Comparison of ENCODE assay signal across 28 mouse cellular contexts in genomic region chr17:34295307-34295706, GRCm38 (mm10). TPM values are rescaled to one million over a fixed set of nuclear protein-coding genes. Genes with fewer than 3 reads are reported as not detected.
A peak's percentile ranks its signal among the peaks of the same experiment; 100 is the strongest.
DNase-seq lines count a peak whose midpoint lies in the region; ATAC-seq and TF ChIP-seq lines count a peak whose summit lies in the region.
"Had no signal": no experiment of that assay in that cellular context is flagged by ENCODE, and none has a peak within 500 bp of the region (broad histone marks: within the 10 kb centered on the region; RNA-seq: fewer than 3 reads in every experiment).

No protein-coding gene starts in this region.

- H3K9ac ChIP-seq in midbrain, postnatal 0 days (replicated peaks; ENCODE audit: low read length, poor library complexity, severe bottlenecking), result no peak overlapping the region
- H3K9ac ChIP-seq in CH12.LX (ENCODE audit: insufficient read depth, low read depth), result peak overlapping the region; percentile 96
- no peak overlapping the region for H3K9ac ChIP-seq in intestine, embryonic 15.5 days
- H3K9ac ChIP-seq: embryonic facial prominence, embryonic 12.5 days; embryonic facial prominence, embryonic 15.5 days had no signal

- TF ChIP-seq POLR2A in CH12.LX (IDR thresholded peaks at IDR 0.05; ENCODE audit: low read depth, low read length), result no peak

- no peak for ATAC-seq in midbrain, postnatal 0 days (ENCODE audit: low FRiP score)
- ATAC-seq in intestine, embryonic 15.5 days, result no peak
- ATAC-seq: Patski had no signal

- TF ChIP-seq CTCF in midbrain, postnatal 0 days (IDR thresholded peaks at IDR 0.05), result no peak
- TF ChIP-seq CTCF in CH12.LX (conservative IDR thresholded peaks at IDR 0.05 in 1 of 2, IDR thresholded peaks at IDR 0.05 in 1 of 2; ENCODE audit: low read depth in 2 of 2, low read length in 2 of 2), result no peak

- peaks cover 15% of the 10 kb centered on the region for H3K79me2 ChIP-seq in CH12.LX (replicated peaks; ENCODE audit: control insufficient read depth, extremely low read depth, insufficient read depth, poor library complexity, severe bottlenecking)

- in situ Hi-C loops in CH12.LX (cut with MboI; ENCODE audit: low pct_ligation_motif_present, low pct_unique_long_range_greater_than_20kb, low sequenced_read_pairs), result no loop called here

- peaks cover 8% of the 10 kb centered on the region; the same call in 1 of the 2 replicates for H3K4me1 ChIP-seq in midbrain, embryonic 10.5 days
- H3K4me1 ChIP-seq in midbrain, postnatal 0 days (ENCODE audit: insufficient read depth, low read length), result no peaks in the 10 kb centered on the region; the same call in 1 of the 2 replicates
- H3K4me1 ChIP-seq in CH12.LX (ENCODE audit: control insufficient read depth in 1 of 2, insufficient read depth in 2 of 2), result peaks cover 18 to 45% of the 10 kb centered on the region in 2 experiments
- H3K4me1 ChIP-seq in intestine, embryonic 15.5 days (replicated peaks), result no peaks in the 10 kb centered on the region
- H3K4me1 ChIP-seq: embryonic facial prominence, embryonic 12.5 days; heart, embryonic 10.5 days had no signal

- no peaks in the 10 kb centered on the region for H3K9me3 ChIP-seq in midbrain, embryonic 10.5 days (replicated peaks)
- H3K9me3 ChIP-seq in midbrain, postnatal 0 days (ENCODE audit: low read length), result no peaks in the 10 kb centered on the region
- H3K9me3 ChIP-seq in CH12.LX (replicated peaks; ENCODE audit: low read length), result peaks cover 7% of the 10 kb centered on the region
- H3K9me3 ChIP-seq in intestine, embryonic 15.5 days, result no peaks in the 10 kb centered on the region
- H3K9me3 ChIP-seq: embryonic facial prominence, embryonic 12.5 days; embryonic facial prominence, embryonic 15.5 days; G1E; heart, embryonic 10.5 days; heart, embryonic 13.5 days had no signal

- H3K27ac ChIP-seq in midbrain, embryonic 10.5 days (replicated peaks), result no peak overlapping the region
- H3K27ac ChIP-seq in midbrain, postnatal 0 days (ENCODE audit: low read depth, low read length), result no peak overlapping the region
- H3K27ac ChIP-seq in CH12.LX (ENCODE audit: insufficient read depth, low read depth), result no peak overlapping the region; the same call in 1 of the 2 replicates
- no peak overlapping the region for H3K27ac ChIP-seq in intestine, embryonic 15.5 days
- H3K27ac ChIP-seq: embryonic facial prominence, embryonic 12.5 days; embryonic facial prominence, embryonic 15.5 days; gastrocnemius, adult 2 months; heart, adult 2 months; heart, embryonic 10.5 days; heart, embryonic 13.5 days; hindbrain, postnatal 0 days had no signal

- TF ChIP-seq EP300 in CH12.LX (IDR thresholded peaks at IDR 0.05; ENCODE audit: low read length), result no peak

- dilution Hi-C loops in CH12.LX (cut with MboI; ENCODE audit: extremely low pct_ligation_motif_present, extremely low pct_unique_long_range_greater_than_20kb, low sequenced_read_pairs), result no loop called here

- peak; percentile 2 for DNase-seq in midbrain, embryonic 10.5 days (ENCODE audit: low spot score)
- DNase-seq in midbrain, postnatal 0 days (ENCODE audit: low spot score), result no peak
- peak; percentile 61 for DNase-seq in B cell, adult 2 months
- DNase-seq in CH12.LX (ENCODE audit: extremely low read depth), result no peak
- no peak for DNase-seq in embryo, embryonic 9.5 days (ENCODE audit: extremely low spot score)
- DNase-seq: cerebellum, adult 11-12 months; cerebellum, adult 8-10 months; gastrocnemius, adult 2 months; gastrocnemius, postnatal 14 days had no signal

- no peak overlapping the region for H3K4me2 ChIP-seq in midbrain, postnatal 0 days (ENCODE audit: low read depth, low read length, poor library complexity, severe bottlenecking)
- peak overlapping the region; percentile 89; the same call in 1 of the 2 replicates for H3K4me2 ChIP-seq in CH12.LX (ENCODE audit: insufficient read depth, low read depth, poor library complexity, severe bottlenecking)
- H3K4me2 ChIP-seq in intestine, embryonic 15.5 days (replicated peaks), result no peak overlapping the region

- TF ChIP-seq RAD21 in CH12.LX (IDR thresholded peaks at IDR 0.05; ENCODE audit: low read depth, low read length), result no peak

- H3K4me3 ChIP-seq in midbrain, embryonic 10.5 days, result no peak overlapping the region
- H3K4me3 ChIP-seq in midbrain, postnatal 0 days (ENCODE audit: low read depth, low read length), result no peak overlapping the region
- peak overlapping the region in 2 of 3 experiments; percentile 60 to 72 for H3K4me3 ChIP-seq in CH12.LX (replicated peaks in 1 of 3; ENCODE audit: low read depth in 2 of 3, low read length in 2 of 3, poor library complexity in 1 of 3)
- no peak overlapping the region for H3K4me3 ChIP-seq in intestine, embryonic 15.5 days (replicated peaks)
- H3K4me3 ChIP-seq: heart, adult 2 months had no signal

- 0 out of 2 replicates have a peak, but pooled peaks cover 9% of the 10 kb centered on the region for H3K27me3 ChIP-seq in midbrain, embryonic 10.5 days (ENCODE audit: low read depth, poor library complexity, severe bottlenecking)
- no peaks in the 10 kb centered on the region; the same call in 1 of the 2 replicates for H3K27me3 ChIP-seq in midbrain, postnatal 0 days (ENCODE audit: insufficient read depth, low read length)
- H3K27me3 ChIP-seq in CH12.LX (replicated peaks), result no peaks in the 10 kb centered on the region
- no peaks in the 10 kb centered on the region for H3K27me3 ChIP-seq in intestine, embryonic 15.5 days (replicated peaks)
- H3K27me3 ChIP-seq: embryonic facial prominence, embryonic 12.5 days; embryonic facial prominence, embryonic 15.5 days had no signal

- H3K36me3 ChIP-seq in midbrain, embryonic 10.5 days, result no peaks in the 10 kb centered on the region
- no peaks in the 10 kb centered on the region for H3K36me3 ChIP-seq in midbrain, postnatal 0 days (ENCODE audit: insufficient read depth, low read length)
- H3K36me3 ChIP-seq in CH12.LX (replicated peaks in 1 of 2; ENCODE audit: control insufficient read depth in 1 of 2, insufficient read depth in 1 of 2, low read length in 1 of 2), result peaks cover 4 to 17% of the 10 kb centered on the region in 2 experiments
- no peaks in the 10 kb centered on the region for H3K36me3 ChIP-seq in intestine, embryonic 15.5 days
- H3K36me3 ChIP-seq: embryonic facial prominence, embryonic 12.5 days; embryonic facial prominence, embryonic 15.5 days; G1E; heart, embryonic 10.5 days; heart, embryonic 13.5 days had no signal

TF ChIP-seq in CH12.LX, 34 proteins besides CTCF, POLR2A, EP300 and RAD21 (continues in another document):
- no peak for TF ChIP-seq NELFE (IDR thresholded peaks at IDR 0.05; ENCODE audit: low read depth, low read length)
- TF ChIP-seq USF2 (conservative IDR thresholded peaks at IDR 0.05; ENCODE audit: low read depth, low read length), result no peak
- peak; percentile 48; the same call in 1 of the 2 replicates for TF ChIP-seq CHD1 (IDR thresholded peaks at IDR 0.05; ENCODE audit: low read depth, low read length)
- no peak for TF ChIP-seq ZMIZ1 (IDR thresholded peaks at IDR 0.05; ENCODE audit: low read depth, low read length)
- no peak for TF ChIP-seq MEF2A (IDR thresholded peaks at IDR 0.05; ENCODE audit: borderline replicate concordance, low read depth, low read length)
- no peak for TF ChIP-seq UBTF (IDR thresholded peaks at IDR 0.05; ENCODE audit: low read depth, low read length)

RNA-seq across cellular contexts. Expression of gene H2-Aa, which starts 7.7 kb away (rescaled TPM):
- not detected in 2 replicates for polyA plus RNA-seq in midbrain, embryonic 10.5 days (2016; fragmentation: Nextera tagmentation; extraction: Ambion mirVana)
- total RNA-seq in midbrain, postnatal 0 days (2014; rRNA removed), result 0.66 TPM in 1 of 2 replicates, not detected in the other
- 0.29 and 0.81 TPM in 2 replicates for polyA plus RNA-seq in midbrain, postnatal 0 days (2015; fragmentation: Nextera tagmentation; extraction: Ambion mirVana)
- total RNA-seq in CH12.LX (2012; rRNA removed) (385 and 450 TPM in 2 replicates), CH12.LX (2014; rRNA removed) (481 and 488 TPM in 2 replicates)
- 930 and 958 TPM in 2 replicates for polyA plus RNA-seq in CH12.LX (2012; ENCODE audit: insufficient read length, low read depth)
- 10.2 TPM in 2 replicates for polyA plus RNA-seq in intestine, embryonic 15.5 days (2015; fragmentation: Nextera tagmentation; extraction: Ambion mirVana)
- total RNA-seq: G1E had no signal
- polyA plus RNA-seq: forebrain, embryonic 11.5 days; G1E; hindbrain, embryonic 11.5 days; Patski had no signal

RNA-seq across cellular contexts. Expression of gene H2-Eb1, which starts 10.4 kb away (rescaled TPM):
- 1.5 and 2.0 TPM in 2 replicates for polyA plus RNA-seq in midbrain, embryonic 10.5 days (2016; fragmentation: Nextera tagmentation; extraction: Ambion mirVana)
- 0.88 and 1.7 TPM in 2 replicates for total RNA-seq in midbrain, postnatal 0 days (2014; rRNA removed)
- 5.0 and 5.2 TPM in 2 replicates for polyA plus RNA-seq in midbrain, postnatal 0 days (2015; fragmentation: Nextera tagmentation; extraction: Ambion mirVana)
- 574 and 629 TPM in 2 replicates for total RNA-seq in CH12.LX (2012; rRNA removed)
- total RNA-seq in CH12.LX (2014; rRNA removed), result 511 and 534 TPM in 2 replicates
- 898 and 899 TPM in 2 replicates for polyA plus RNA-seq in CH12.LX (2012; ENCODE audit: insufficient read length, low read depth)
- polyA plus RNA-seq in intestine, embryonic 15.5 days (2015; fragmentation: Nextera tagmentation; extraction: Ambion mirVana), result 6.9 and 7.4 TPM in 2 replicates
- total RNA-seq: G1E had no signal
- polyA plus RNA-seq: G1E had no signal

RNA-seq across cellular contexts. Expression of gene H2-Eb2, which starts 30.2 kb away (rescaled TPM):
- polyA plus RNA-seq in midbrain, embryonic 10.5 days (2016; fragmentation: Nextera tagmentation; extraction: Ambion mirVana), result not detected in 2 replicates
- total RNA-seq in midbrain, postnatal 0 days (2014; rRNA removed), result 0.22 and 0.33 TPM in 2 replicates
- polyA plus RNA-seq in midbrain, postnatal 0 days (2015; fragmentation: Nextera tagmentation; extraction: Ambion mirVana), result 0.06 and 0.09 TPM in 2 replicates
- total RNA-seq in CH12.LX (2012; rRNA removed) (5.8 and 6.8 TPM in 2 replicates), CH12.LX (2014; rRNA removed) (10.9 and 12.2 TPM in 2 replicates)
- 10.2 and 11.4 TPM in 2 replicates for polyA plus RNA-seq in CH12.LX (2012; ENCODE audit: insufficient read length, low read depth)
- polyA plus RNA-seq in intestine, embryonic 15.5 days (2015; fragmentation: Nextera tagmentation; extraction: Ambion mirVana), result not detected in 2 replicates
- total RNA-seq: adrenal gland, adult 18-20 months; adrenal gland, postnatal 36 days; forebrain, postnatal 0 days; gastrocnemius, adult 2 months; gastrocnemius, postnatal 14 days; gastrocnemius, postnatal 4 days; heart, adult 2 months; heart, postnatal 4 days had no signal
- polyA plus RNA-seq: embryonic facial prominence, embryonic 12.5 days; embryonic facial prominence, embryonic 15.5 days; forebrain, embryonic 11.5 days; forebrain, embryonic 14.5 days; frontal cortex, adult 2 months; G1E; heart, embryonic 10.5 days; heart, embryonic 13.5 days; hindbrain, embryonic 11.5 days; Patski had no signal

RNA-seq across cellular contexts. Expression of gene H2-Ab1, which starts 37.8 kb away (rescaled TPM):
- 8.3 and 11.1 TPM in 2 replicates for polyA plus RNA-seq in midbrain, embryonic 10.5 days (2016; fragmentation: Nextera tagmentation; extraction: Ambion mirVana)
- total RNA-seq in midbrain, postnatal 0 days (2014; rRNA removed), result 0.57 and 1.4 TPM in 2 replicates
- 1.5 and 2.7 TPM in 2 replicates for polyA plus RNA-seq in midbrain, postnatal 0 days (2015; fragmentation: Nextera tagmentation; extraction: Ambion mirVana)
- total RNA-seq in CH12.LX (2012; rRNA removed), result 114 and 158 TPM in 2 replicates
- total RNA-seq in CH12.LX (2014; rRNA removed), result 105 and 119 TPM in 2 replicates
- 634 and 699 TPM in 2 replicates for polyA plus RNA-seq in CH12.LX (2012; ENCODE audit: insufficient read length, low read depth)
- 17.1 and 21.4 TPM in 2 replicates for polyA plus RNA-seq in intestine, embryonic 15.5 days (2015; fragmentation: Nextera tagmentation; extraction: Ambion mirVana)

RNA-seq across cellular contexts. Expression of gene H2-Ob, which starts 56.6 kb away (rescaled TPM):
- polyA plus RNA-seq in midbrain, embryonic 10.5 days (2016; fragmentation: Nextera tagmentation; extraction: Ambion mirVana), result not detected in 2 replicates
- total RNA-seq in midbrain, postnatal 0 days (2014; rRNA removed), result 1.1 and 1.2 TPM in 2 replicates
- 0.31 and 0.55 TPM in 2 replicates for polyA plus RNA-seq in midbrain, postnatal 0 days (2015; fragmentation: Nextera tagmentation; extraction: Ambion mirVana)
- 8.4 and 13.7 TPM in 2 replicates for total RNA-seq in CH12.LX (2012; rRNA removed)
- 31.9 and 39.7 TPM in 2 replicates for total RNA-seq in CH12.LX (2014; rRNA removed)
- polyA plus RNA-seq in CH12.LX (2012; ENCODE audit: insufficient read length, low read depth), result 19.9 and 27.2 TPM in 2 replicates
- polyA plus RNA-seq in intestine, embryonic 15.5 days (2015; fragmentation: Nextera tagmentation; extraction: Ambion mirVana), result 0.06 and 0.13 TPM in 2 replicates
- polyA plus RNA-seq: embryonic facial prominence, embryonic 12.5 days; forebrain, embryonic 11.5 days; G1E; heart, embryonic 10.5 days; heart, embryonic 13.5 days; hindbrain, embryonic 11.5 days; hindbrain, embryonic 14.5 days; Patski had no signal

Comparison
In these comparisons a context has a peak if more than half of its experiments do, and no peak if none do; other contexts are left out.
1. DNase-seq: peak in midbrain, embryonic 10.5 days (single experiment) and B cell, adult 2 months (2 of 2); none in midbrain, postnatal 0 days (single experiment), CH12.LX (single experiment) and embryo, embryonic 9.5 days (single experiment).
2. H3K4me3 ChIP-seq: peak in CH12.LX (2 of 3); none in midbrain, embryonic 10.5 days (single experiment), midbrain, postnatal 0 days (single experiment) and intestine, embryonic 15.5 days (single experiment).
3. RNA of gene H2-Aa, which starts 7.7 kb away (polyA plus RNA-seq): 930 to 958 TPM in CH12.LX; 10.2 TPM in intestine, embryonic 15.5 days, 0.29 to 0.81 TPM in midbrain, postnatal 0 days and not detected in midbrain, embryonic 10.5 days; every median in the first group is over 10 times any median in the second.
4. RNA of gene H2-Eb1, which starts 10.4 kb away (polyA plus RNA-seq): 898 to 899 TPM in CH12.LX; 6.9 to 7.4 TPM in intestine, embryonic 15.5 days, 5.0 to 5.2 TPM in midbrain, postnatal 0 days and 1.5 to 2.0 TPM in midbrain, embryonic 10.5 days; every median in the first group is over 100 times any median in the second.
5. RNA of gene H2-Eb2, which starts 30.2 kb away (polyA plus RNA-seq): 10.2 to 11.4 TPM in CH12.LX; 0.06 to 0.09 TPM in midbrain, postnatal 0 days, not detected in midbrain, embryonic 10.5 days and not detected in intestine, embryonic 15.5 days; every median in the first group is over 10 times any median in the second.